Mouse (Mus musculus) lung, embryonic 14.5 days (tissue): ENCODE data around the gene Usp6nl. TPM values are rescaled to one million over a fixed set of nuclear protein-coding genes. Genes with fewer than 3 reads are reported as not detected.

Experiments
- ATAC-seq: fragments of 200-750 bp; cut with Nextera tagmentation; 2 replicates; pipeline ENCODE4 v1.8.0; 2017; ENCODE audit warnings: mild to moderate bottlenecking, moderate TSS enrichment, moderate library complexity; ENCODE audit not compliant: insufficient read depth
- DNase-seq: peaks from one replicate; pipeline ENCODE4 v3.0.0-alpha.2; 2015
- H3K27ac ChIP-seq: fragments of 300-500 bp; sonication (generic); 2 replicates; pipeline ENCODE4 v1.5.1; 2014; ENCODE audit warnings: low read depth, mild to moderate bottlenecking, moderate library complexity
- H3K27me3 ChIP-seq: fragments of 300-500 bp; sonication (generic); 2 replicates; pipeline ENCODE4 v1.6.1; 2014; ENCODE audit warnings: low read length, control low read depth; ENCODE audit not compliant: insufficient read depth
- H3K36me3 ChIP-seq: fragments of 300-500 bp; sonication (generic); 2 replicates; pipeline ENCODE4 v1.6.1; 2014; ENCODE audit warnings: control low read depth; ENCODE audit not compliant: insufficient read depth
- H3K4me1 ChIP-seq: fragments of 300-500 bp; sonication (generic); 2 replicates; pipeline ENCODE4 v1.6.1; 2014; ENCODE audit warnings: antibody characterized with exemption, control low read depth; ENCODE audit not compliant: insufficient read depth
- H3K4me2 ChIP-seq: fragments of 300-500 bp; sonication (generic); 2 replicates; pipeline ENCODE4 v1.6.1; 2014; ENCODE audit warnings: mild to moderate bottlenecking
- H3K4me3 ChIP-seq: fragments of 300-500 bp; sonication (generic); 2 replicates; pipeline ENCODE4 v1.5.1; 2014; ENCODE audit warnings: low read depth, low read length
- H3K9ac ChIP-seq: fragments of 300-500 bp; sonication (generic); 2 replicates; pipeline ENCODE4 v1.6.1; 2014
- H3K9me3 ChIP-seq: fragments of 300-500 bp; sonication (generic); 2 replicates; pipeline ENCODE4 v1.6.1; 2016; ENCODE audit warnings: low read depth, low read length, control low read depth
- CTCF ChIP-seq: IDR thresholded peaks from 2 replicates; pipeline ENCODE4 v1.5.1; 2016; ENCODE audit warnings: antibody characterized with exemption, low read depth
- WGBS: fragments of 180-500 bp; shearing (Covaris S2); extraction: QIAGEN DNeasy Blood & Tissue Kit; methylation state at CpG from one replicate; pipeline ENCODE4 v1.1.7; 2014; 5-methylcytosine and 5-hydroxymethylcytosine counted together
- polyA plus RNA-seq: library from polyadenylated mRNA; unstranded; fragments of >200 nt; fragmentation: Nextera tagmentation; extraction: Ambion mirVana; gene quantifications from 2 replicates; pipeline ENCODE4 v1.2.1, GENCODE M21; 2014

Gene Usp6nl
- polyA plus RNA-seq, 1 experiment from 2014 or later: 16.7 TPM

DNA sequence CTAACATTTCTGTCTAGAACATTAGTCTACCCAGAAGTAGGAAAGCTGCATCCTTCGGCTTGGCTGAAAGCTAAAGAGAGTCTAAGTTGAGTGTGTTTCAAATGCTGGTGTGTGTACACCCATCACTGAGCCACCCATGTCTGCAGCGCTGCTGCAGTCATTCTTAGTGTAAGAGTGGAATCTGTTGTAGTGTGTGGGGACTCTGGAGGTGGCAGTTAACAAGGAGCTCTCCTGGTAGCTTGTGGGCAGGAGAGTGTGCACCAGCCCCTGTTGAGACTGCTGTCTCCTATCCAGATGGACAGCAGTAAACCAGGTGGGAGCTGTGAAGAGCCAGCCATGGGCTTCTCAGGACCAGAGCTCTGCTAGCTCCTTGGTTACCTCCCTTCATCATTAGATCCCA is 18.0 kb downstream of the Usp6nl start:
- H3K4me1 ChIP-seq: 0 out of 2 replicates have a peak, but pooled peaks cover 3% of the 10 kb centered on the region
- DNase-seq (no peak), ATAC-seq (no peak)
- WGBS: 93% methylated on average over 2 of the region's 2 CpGs
- 0 out of 2 replicates have a peak, but pooled peaks cover 9% of the 10 kb centered on the region for H3K36me3 ChIP-seq
- TF ChIP-seq CTCF: no peak
- no peaks in the 10 kb centered on the region for H3K9me3 ChIP-seq
- no peak overlapping the region for H3K4me2 ChIP-seq
- H3K9ac ChIP-seq: no peak overlapping the region
- no peak overlapping the region for H3K4me3 ChIP-seq
- no peak overlapping the region for H3K27ac ChIP-seq
- H3K27me3 ChIP-seq: no peaks in the 10 kb centered on the region

DNA sequence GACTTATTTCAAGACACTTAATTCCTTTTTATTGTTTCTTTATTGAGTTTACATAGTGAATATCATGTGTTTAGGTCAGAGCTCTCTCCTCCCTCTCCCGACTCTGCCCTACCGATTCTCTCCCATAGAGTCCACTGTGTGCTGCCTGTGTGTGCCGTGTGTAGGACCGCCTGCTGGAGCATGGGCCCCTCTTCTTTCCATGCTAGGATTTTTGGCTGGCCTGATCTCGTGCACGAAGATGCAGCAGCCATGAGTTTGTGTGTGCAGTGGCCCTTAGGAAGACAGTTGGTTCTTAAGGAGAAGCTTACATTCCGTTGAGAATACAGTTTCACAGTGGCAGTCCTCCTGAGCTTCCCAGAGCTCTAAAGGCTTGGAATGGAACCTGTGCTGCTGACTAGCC is 19.0 kb downstream of the Usp6nl start:
- TF ChIP-seq CTCF: no peak
- H3K4me1 ChIP-seq: 0 out of 2 replicates have a peak, but pooled peaks cover 3% of the 10 kb centered on the region
- no peak for ATAC-seq

DNA sequence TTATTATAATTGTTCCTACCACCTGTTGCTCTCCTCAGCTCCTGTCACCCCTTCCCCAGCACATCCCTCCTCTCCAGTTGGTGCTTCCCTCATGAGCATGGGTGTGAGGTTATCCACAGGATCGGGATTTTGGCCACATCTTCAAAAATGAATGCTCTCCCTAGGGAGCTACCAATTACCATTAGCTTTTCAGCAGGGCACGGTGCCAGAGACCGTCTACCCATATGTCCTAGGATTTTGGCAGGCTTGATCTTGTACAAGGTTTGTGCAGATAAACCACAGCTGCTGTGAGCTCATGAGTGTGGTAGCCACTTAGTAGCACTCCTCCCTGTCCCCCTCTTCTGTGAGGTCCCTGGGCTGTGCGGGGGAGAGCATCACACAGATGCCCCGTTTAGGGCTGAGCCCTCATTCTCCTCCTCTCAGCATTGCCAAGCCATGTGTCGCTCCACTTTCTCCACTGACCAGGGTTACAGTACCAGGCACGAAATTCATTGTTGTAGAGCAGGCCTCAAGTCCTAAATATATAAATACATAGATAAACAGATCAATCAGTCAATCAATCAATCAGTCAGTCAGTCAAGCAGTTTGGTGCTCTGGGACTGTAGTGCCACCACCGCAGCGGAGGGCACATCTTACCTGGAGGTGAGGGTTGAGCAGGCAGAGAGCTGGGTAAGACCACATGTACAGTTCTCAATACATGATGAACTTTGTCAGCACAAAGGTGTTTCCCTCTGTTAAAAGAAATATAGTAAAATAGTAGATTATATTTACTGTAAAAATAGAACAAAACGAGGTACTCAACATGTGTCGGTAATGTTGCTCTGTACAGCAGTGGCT is 27.0 kb downstream of the Usp6nl start:
- DNase-seq: peak; percentile 83
- ATAC-seq: peak; percentile 94

More for the DNA sequence above, 19.0 kb downstream of the Usp6nl start:
- H3K9me3 ChIP-seq: no peaks in the 10 kb centered on the region
- H3K9ac ChIP-seq: no peak overlapping the region
- DNase-seq: no peak
- H3K4me3 ChIP-seq: no peak overlapping the region
- 77% methylated on average over 7 of the region's 7 CpGs for WGBS
- no peak overlapping the region for H3K27ac ChIP-seq
- no peaks in the 10 kb centered on the region for H3K27me3 ChIP-seq
- no peak overlapping the region for H3K4me2 ChIP-seq
- H3K36me3 ChIP-seq: 0 out of 2 replicates have a peak, but pooled peaks cover 6% of the 10 kb centered on the region

DNA sequence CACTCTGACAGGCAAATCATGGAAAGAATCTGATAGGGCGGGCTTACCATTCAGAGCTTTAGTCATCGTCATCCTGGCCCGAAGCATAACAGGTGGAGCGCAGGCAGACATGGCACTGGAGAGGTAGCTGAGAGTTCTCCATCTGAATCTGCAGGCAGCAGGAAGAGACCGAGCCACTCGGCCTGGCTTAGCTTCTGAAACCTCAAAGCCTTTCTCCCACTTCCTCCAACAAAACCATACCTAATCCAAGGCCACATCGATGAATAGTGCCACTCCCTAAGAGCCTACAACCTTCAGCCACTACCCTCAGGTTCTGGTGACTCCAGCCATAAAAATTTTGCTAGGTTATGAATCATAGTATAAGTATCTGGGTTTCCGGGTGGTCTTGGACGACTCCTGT is 27.7 kb downstream of the Usp6nl start:
- Histone ChIP-seq H3K27me3 (no peaks in the 10 kb centered on the region), H3K36me3 (no peaks in the 10 kb centered on the region), H3K4me1 (peaks cover 15% of the 10 kb centered on the region), H3K9ac (no peak overlapping the region), H3K9me3 (no peaks in the 10 kb centered on the region), H3K4me3 (no peak overlapping the region), H3K4me2 (no peak overlapping the region), H3K27ac (no peak overlapping the region; the same call in 1 of the 2 replicates)
- WGBS: 84% methylated on average over 9 of the region's 9 CpGs
- DNase-seq: no peak
- no peak for TF ChIP-seq CTCF
- ATAC-seq: no peak

More for the DNA sequence above, 27.0 kb downstream of the Usp6nl start:
- H3K4me3 ChIP-seq: no peak overlapping the region
- WGBS: 61% methylated on average over 11 of the region's 11 CpGs
- H3K4me2 ChIP-seq: no peak overlapping the region
- H3K9me3 ChIP-seq: no peaks in the 10 kb centered on the region
- H3K4me1 ChIP-seq: peaks cover 15% of the 10 kb centered on the region
- no peaks in the 10 kb centered on the region for H3K36me3 ChIP-seq
- TF ChIP-seq CTCF: no peak
- no peak overlapping the region for H3K9ac ChIP-seq
- no peaks in the 10 kb centered on the region for H3K27me3 ChIP-seq
- no peak overlapping the region for H3K27ac ChIP-seq

DNA sequence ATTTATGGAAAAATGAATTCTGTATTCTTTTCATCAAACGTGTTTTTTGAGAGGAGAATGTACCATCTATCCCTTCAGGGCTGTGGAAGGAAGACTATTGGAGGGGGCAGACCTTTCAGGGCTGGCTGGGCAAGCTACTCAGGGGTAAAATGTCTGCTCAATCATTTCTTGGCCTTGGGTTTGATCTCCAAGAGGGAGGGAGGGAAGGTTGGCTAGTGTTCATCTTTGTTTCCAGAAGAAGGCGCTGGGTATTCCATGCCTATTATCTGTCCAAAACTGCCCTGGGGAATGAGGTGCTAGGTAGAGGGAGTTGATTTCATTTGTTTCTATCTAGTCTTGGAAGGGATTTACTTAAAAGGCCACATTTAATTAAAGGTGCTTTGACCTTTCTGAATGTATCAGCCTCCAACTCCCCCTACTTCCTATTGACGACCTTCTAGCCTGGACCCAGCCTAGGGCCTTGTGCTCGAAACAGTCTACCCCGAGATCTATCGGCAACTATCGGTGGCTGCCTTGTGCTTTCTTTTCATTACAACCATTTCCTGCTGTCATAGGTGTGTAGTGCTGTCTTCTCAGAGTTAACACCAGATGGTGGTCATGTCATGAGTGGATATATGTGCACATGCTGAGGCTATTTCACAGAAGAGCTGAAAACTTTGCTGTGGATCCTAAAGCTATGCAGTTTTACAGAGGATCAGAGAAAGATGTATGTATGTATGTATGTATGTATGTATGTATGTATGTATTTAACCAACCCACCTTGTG is 28.6 kb downstream of the Usp6nl start:
- DNase-seq: no peak
- WGBS: 72% methylated on average over 7 of the region's 7 CpGs
- no peak for ATAC-seq
- no peak for TF ChIP-seq CTCF
- Histone ChIP-seq H3K4me3 (no peak overlapping the region), H3K27me3 (no peaks in the 10 kb centered on the region), H3K4me1 (peaks cover 15% of the 10 kb centered on the region), H3K9ac (no peak overlapping the region), H3K27ac (no peak overlapping the region), H3K4me2 (no peak overlapping the region), H3K9me3 (no peaks in the 10 kb centered on the region), H3K36me3 (no peaks in the 10 kb centered on the region)

GRCm38 (mm10) chr2:6352541-6352971 is 30.1 kb downstream of the Usp6nl start:
- no peak for ATAC-seq
- H3K4me1 ChIP-seq: peaks cover 15% of the 10 kb centered on the region
- DNase-seq: peak; percentile 68
- H3K4me2 ChIP-seq: peak overlapping the region; percentile 39
- no peaks in the 10 kb centered on the region for H3K9me3 ChIP-seq
- TF ChIP-seq CTCF: no peak
- no peak overlapping the region for H3K4me3 ChIP-seq
- WGBS: 25% methylated on average over 14 of the region's 14 CpGs
- H3K27me3 ChIP-seq: no peaks in the 10 kb centered on the region
- peak overlapping the region; percentile 50; the same call in 1 of the 2 replicates for H3K27ac ChIP-seq
- peak overlapping the region; percentile 33; the same call in 1 of the 2 replicates for H3K9ac ChIP-seq
- H3K36me3 ChIP-seq: no peaks in the 10 kb centered on the region

GRCm38 (mm10) chr2:6353060-6353459 is 30.6 kb downstream of the Usp6nl start:
- WGBS: 66% methylated on average over 4 of the region's 4 CpGs
- TF ChIP-seq CTCF: no peak
- no peak for DNase-seq
- Histone ChIP-seq H3K27me3 (no peaks in the 10 kb centered on the region), H3K4me1 (peaks cover 15% of the 10 kb centered on the region), H3K27ac (no peak overlapping the region), H3K4me2 (peak overlapping the region; percentile 39), H3K4me3 (no peak overlapping the region), H3K9me3 (no peaks in the 10 kb centered on the region), H3K36me3 (no peaks in the 10 kb centered on the region), H3K9ac (no peak overlapping the region)
- ATAC-seq: no peak
